Mouse (Mus musculus) erythroblast, adult 5-6 weeks (primary cell): Measurements from ENCODE around the gene Tmem258. TPM values are rescaled to one million over a fixed set of nuclear protein-coding genes. Genes with fewer than 3 reads are reported as not detected.

Source experiments
- total RNA-seq, 2 experiments: library from RNA; stranded (forward) in 1 of 2; stranded (reverse) in 1 of 2; fragments of 150-400 nt in 1 of 2; fragments of 200-764, 138-1000 nt in 1 of 2; gene quantifications; 2 replicates each; pipeline versions ENCODE4 v1.2.3 to v1.2.4; 2015 to 2017; ENCODE audit warnings: low replicate concordance in 2 of 2

Gene Tmem258
- total RNA-seq, 2 experiments from 2014 or later = 49.7 to 120 TPM

Other genes starting within 250 kb of the Tmem258 start
- 939 and 1,145 TPM in 2 replicates for gene Fth1, start 223.4 kb upstream of the Tmem258 start, total RNA-seq (2015; ENCODE audit: low replicate concordance)
- gene Fth1, start 223.4 kb upstream of the Tmem258 start, total RNA-seq (2017; ENCODE audit: low replicate concordance) = 1,067 and 1,257 TPM in 2 replicates
- gene Best1, start 202.4 kb upstream of the Tmem258 start, total RNA-seq (2015; ENCODE audit: low replicate concordance) = not detected in 2 replicates
- gene Best1, start 202.4 kb upstream of the Tmem258 start, total RNA-seq (2017; ENCODE audit: low replicate concordance) = not detected in 2 replicates
- 263 and 307 TPM in 2 replicates for gene Rab3il1, start 202.3 kb upstream of the Tmem258 start, total RNA-seq (2015; ENCODE audit: low replicate concordance)
- 530 and 535 TPM in 2 replicates for gene Rab3il1, start 202.3 kb upstream of the Tmem258 start, total RNA-seq (2017; ENCODE audit: low replicate concordance)
- 1.7 and 12.1 TPM in 2 replicates for gene Fads3, start 162.4 kb upstream of the Tmem258 start, total RNA-seq (2015; ENCODE audit: low replicate concordance)
- gene Fads3, start 162.4 kb upstream of the Tmem258 start, total RNA-seq (2017; ENCODE audit: low replicate concordance) = 9.3 and 18.5 TPM in 2 replicates
- 5.2 and 9.0 TPM in 2 replicates for gene Fads2, start 102.3 kb upstream of the Tmem258 start, total RNA-seq (2015; ENCODE audit: low replicate concordance)
- 4.6 and 5.8 TPM in 2 replicates for gene Fads2, start 102.3 kb upstream of the Tmem258 start, total RNA-seq (2017; ENCODE audit: low replicate concordance)
- 19.2 and 38.2 TPM in 2 replicates for gene Fads1, start 21.1 kb upstream of the Tmem258 start, total RNA-seq (2015; ENCODE audit: low replicate concordance)
- 13.0 and 15.6 TPM in 2 replicates for gene Fads1, start 21.1 kb upstream of the Tmem258 start, total RNA-seq (2017; ENCODE audit: low replicate concordance)
- gene Fen1, start 155 bp downstream of the Tmem258 start, total RNA-seq (2015; ENCODE audit: low replicate concordance) = 15.2 and 26.3 TPM in 2 replicates
- 38.4 and 58.1 TPM in 2 replicates for gene Fen1, start 155 bp downstream of the Tmem258 start, total RNA-seq (2017; ENCODE audit: low replicate concordance)
- not detected in 2 replicates for gene Myrf, start 36.7 kb downstream of the Tmem258 start, total RNA-seq (2015; ENCODE audit: low replicate concordance)
- gene Myrf, start 36.7 kb downstream of the Tmem258 start, total RNA-seq (2017; ENCODE audit: low replicate concordance) = 0.42 TPM in 1 of 2 replicates, not detected in the other
- gene Dagla, start 100.9 kb downstream of the Tmem258 start, total RNA-seq (2015; ENCODE audit: low replicate concordance) = not detected in 2 replicates
- gene Dagla, start 100.9 kb downstream of the Tmem258 start, total RNA-seq (2017; ENCODE audit: low replicate concordance) = not detected in 2 replicates
- not detected in 2 replicates for gene Syt7, start 185.1 kb downstream of the Tmem258 start, total RNA-seq (2015; ENCODE audit: low replicate concordance)
- gene Syt7, start 185.1 kb downstream of the Tmem258 start, total RNA-seq (2017; ENCODE audit: low replicate concordance) = not detected in 2 replicates